Mouse (Mus musculus) liver (tissue): Measurements from ENCODE around the gene H2-M10.3.
A peak's percentile ranks its signal among the peaks of the same experiment; 100 is the strongest.
"Not testable (repeated sequence)": the region's sequence is repeated elsewhere in the genome, so short reads cannot be mapped to it uniquely, and the experiment has no call there.

ENCODE experiments used
- DNase-seq: peaks from one replicate; pipeline ENCODE4 v3.0.0-alpha.2; 2020; ENCODE audit warnings: mixed read lengths

H2-M10.3 gene

GRCm38 (mm10) chr17:36368317-36368716 lies at the start of gene H2-M10.3:
H2-M10.3 (minus strand) TSS chr17:36368417.
- DNase-seq = not testable (repeated sequence)

- DNase-seq = no peak
These were observed 49.2 kb upstream of the H2-M10.3 start for GRCm38 (mm10) chr17:36417416-36417815.

GRCm38 (mm10) chr17:36415407-36415806 lies 47.2 kb upstream of the H2-M10.3 start:
- DNase-seq = no peak

GRCm38 (mm10) chr17:36414361-36414760 lies 46.1 kb upstream of the H2-M10.3 start:
- no peak for DNase-seq

- DNase-seq = no peak
These were observed 21.7 kb upstream of the H2-M10.3 start for GRCm38 (mm10) chr17:36389907-36390306.

- DNase-seq = not testable (repeated sequence)
These were observed 5.8 kb downstream of the H2-M10.3 start for GRCm38 (mm10) chr17:36362404-36362803.

GRCm38 (mm10) chr17:36357512-36357911 lies 10.7 kb downstream of the H2-M10.3 start:
- peak; percentile 24 for DNase-seq

GRCm38 (mm10) chr17:36355763-36356162 lies 12.5 kb downstream of the H2-M10.3 start:
- DNase-seq = no peak

- not testable (repeated sequence) for DNase-seq
These were observed 12.9 kb downstream of the H2-M10.3 start for GRCm38 (mm10) chr17:36355343-36355742.

- DNase-seq = no peak
These were observed 42.2 kb downstream of the H2-M10.3 start, which contains the start of gene H2-M10.1 for GRCm38 (mm10) chr17:36326055-36326454. H2-M10.1 (minus strand) TSS chr17:36326155.

- DNase-seq = no peak
These were observed 52.4 kb downstream of the H2-M10.3 start for GRCm38 (mm10) chr17:36315689-36316253.

GRCm38 (mm10) chr17:36315041-36315688 lies 53.1 kb downstream of the H2-M10.3 start:
- DNase-seq = peak; percentile 25
